ENCODE assay signal across 8 mouse cellular contexts in the genomic region with DNA sequence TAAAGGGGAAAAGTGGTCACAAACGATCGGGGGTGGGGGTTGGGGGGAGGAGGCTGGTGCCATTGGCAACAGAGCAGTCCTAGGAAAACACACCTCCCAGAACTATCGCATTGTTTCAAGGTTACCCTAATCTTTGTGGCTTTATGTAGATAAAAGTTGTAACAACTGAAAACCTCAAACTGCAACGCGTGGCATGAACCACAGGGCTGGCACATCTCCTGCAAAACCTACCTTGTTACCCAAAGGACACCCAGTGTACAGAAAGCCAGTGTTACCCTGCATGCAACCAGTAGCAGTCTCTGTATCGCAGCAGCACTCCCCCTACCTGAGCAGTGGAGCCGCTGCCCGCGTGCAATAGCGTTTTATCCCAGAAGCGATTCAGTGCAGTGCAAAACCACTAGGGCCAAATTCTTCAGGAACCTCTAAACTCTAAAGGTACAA. TPM values are rescaled to one million over a fixed set of nuclear protein-coding genes. Genes with fewer than 3 reads are reported as not detected.
DNase-seq lines count a peak whose midpoint lies in the region; ATAC-seq lines count a peak whose summit lies in the region.

No protein-coding gene starts in this region.

- H3K9me3 ChIP-seq in intestine, embryonic 14.5 days (ENCODE audit: control insufficient read depth, low read length): no peaks in the 10 kb centered on the region
- no peaks in the 10 kb centered on the region for H3K9me3 ChIP-seq in limb, embryonic 12.5 days
- no peaks in the 10 kb centered on the region for H3K9me3 ChIP-seq in midbrain, embryonic 13.5 days

- peak overlapping the region; percentile 81 for H3K4me2 ChIP-seq in intestine, embryonic 14.5 days (ENCODE audit: low read length)
- H3K4me2 ChIP-seq in limb, embryonic 12.5 days: peak overlapping the region; percentile 90
- H3K4me2 ChIP-seq in midbrain, embryonic 13.5 days (replicated peaks): peak overlapping the region; percentile 89

- 3% methylated on average over 11 of the region's 11 CpGs for WGBS in intestine, embryonic 14.5 days
- 5% methylated on average over 11 of the region's 11 CpGs for WGBS in limb, embryonic 12.5 days
- WGBS in midbrain, embryonic 13.5 days: 3% methylated on average over 11 of the region's 11 CpGs

- H3K36me3 ChIP-seq in intestine, embryonic 14.5 days (ENCODE audit: control insufficient read depth, insufficient read depth, low read length): no peaks in the 10 kb centered on the region
- H3K36me3 ChIP-seq in limb, embryonic 12.5 days: no peaks in the 10 kb centered on the region
- H3K36me3 ChIP-seq in midbrain, embryonic 13.5 days: peaks cover 7% of the 10 kb centered on the region; the same call in 1 of the 2 replicates

- ATAC-seq in intestine, embryonic 14.5 days (replicated peaks; ENCODE audit: low FRiP score, low TSS enrichment, low read depth): no peak; the same call in 1 of the 2 replicates
- ATAC-seq in limb, embryonic 12.5 days (ENCODE audit: insufficient number of reproducible peaks, insufficient read depth, low FRiP score, low TSS enrichment, low read depth): peak; percentile 67
- ATAC-seq in midbrain, embryonic 13.5 days: peak; percentile 49

- H3K27ac ChIP-seq in intestine, embryonic 14.5 days (ENCODE audit: low read depth): no peak overlapping the region
- peak overlapping the region; percentile 75 for H3K27ac ChIP-seq in limb, embryonic 12.5 days
- peak overlapping the region; percentile 75; the same call in 1 of the 2 replicates for H3K27ac ChIP-seq in midbrain, embryonic 13.5 days

- peak overlapping the region; percentile 74 for H3K4me3 ChIP-seq in intestine, embryonic 14.5 days (ENCODE audit: low read depth, low read length)
- H3K4me3 ChIP-seq in limb, embryonic 12.5 days (replicated peaks): peak overlapping the region; percentile 81
- peak overlapping the region; percentile 86 for H3K4me3 ChIP-seq in midbrain, embryonic 13.5 days (replicated peaks)

- peaks cover 6% of the 10 kb centered on the region; the same call in 1 of the 2 replicates for H3K4me1 ChIP-seq in intestine, embryonic 14.5 days (replicated peaks; ENCODE audit: control insufficient read depth, insufficient read depth, low read length)
- peaks cover 8% of the 10 kb centered on the region; the same call in 1 of the 2 replicates for H3K4me1 ChIP-seq in limb, embryonic 12.5 days (replicated peaks)
- H3K4me1 ChIP-seq in midbrain, embryonic 13.5 days (replicated peaks): peaks cover 21% of the 10 kb centered on the region

- peak overlapping the region; percentile 70 for H3K9ac ChIP-seq in intestine, embryonic 14.5 days (ENCODE audit: low read length)
- peak overlapping the region; percentile 91 for H3K9ac ChIP-seq in limb, embryonic 12.5 days (replicated peaks)
- H3K9ac ChIP-seq in midbrain, embryonic 13.5 days (replicated peaks): peak overlapping the region; percentile 90

- no peaks in the 10 kb centered on the region for H3K27me3 ChIP-seq in intestine, embryonic 14.5 days (replicated peaks; ENCODE audit: control insufficient read depth, insufficient read depth, low read length)
- no peaks in the 10 kb centered on the region for H3K27me3 ChIP-seq in limb, embryonic 12.5 days
- H3K27me3 ChIP-seq in midbrain, embryonic 13.5 days: no peaks in the 10 kb centered on the region

- peak; percentile 37 for DNase-seq in layer of hippocampus, adult 11-12 months (ENCODE audit: low spot score)
- DNase-seq in layer of hippocampus, adult 9-10 months (ENCODE audit: low spot score): no peak
- DNase-seq in cerebellum, adult 8-10 months: peak; percentile 25
- peak; percentile 72 for DNase-seq in forelimb bud, embryonic 11.5 days (ENCODE audit: low read depth, low spot score)
- peak; percentile 73 for DNase-seq in intestine, embryonic 14.5 days (ENCODE audit: low spot score)
- DNase-seq in spleen, postnatal 14 days (ENCODE audit: low spot score in 2 of 2): peak; percentile 30 to 50

RNA-seq across cellular contexts. Expression of gene Fam126a, which starts 1.1 kb away (rescaled TPM):
- 21.7 and 23.0 TPM in 2 replicates for polyA plus RNA-seq in intestine, embryonic 14.5 days (2014; fragmentation: Nextera tagmentation; extraction: Ambion mirVana)
- polyA plus RNA-seq in limb, embryonic 12.5 days (2016; fragmentation: Nextera tagmentation; extraction: Ambion mirVana): 40.0 and 40.8 TPM in 2 replicates
- 35.8 and 38.7 TPM in 2 replicates for polyA plus RNA-seq in midbrain, embryonic 13.5 days (2015; fragmentation: Nextera tagmentation; extraction: Ambion mirVana)
